Mouse (Mus musculus) embryonic fibroblast, embryonic 13.5 days (primary cell): ENCODE measurements around the gene Gpd1.

ENCODE experiments used
- CTCF ChIP-seq: IDR thresholded peaks from 2 replicates; pipeline ENCODE4 v1.5.1; 2011; ENCODE audit warnings: mild to moderate bottlenecking, control low read depth, low read length, moderate library complexity, borderline replicate concordance; ENCODE audit not compliant: insufficient read depth
- POLR2A ChIP-seq: IDR thresholded peaks from 2 replicates; pipeline ENCODE4 v1.6.1; 2011; ENCODE audit warnings: low read depth, mild to moderate bottlenecking, control low read depth, low read length, moderate library complexity

- no peak for TF ChIP-seq CTCF
- no peak for TF ChIP-seq POLR2A
Observed at GRCm38 (mm10) chr15:99768761-99769160, 51.4 kb downstream of the Gpd1 start.
